Mouse (Mus musculus): Measurements from ENCODE around the gene Cnot6l.

- TF ChIP-seq CTCF (conservative IDR thresholded peaks at IDR 0.05; ENCODE audit: insufficient read depth, insufficient read length, low read depth, low read length) (no peak), POLR2A (IDR thresholded peaks at IDR 0.05; ENCODE audit: low read depth, low read length) (no peak)
Observed at GRCm38 (mm10) chr5:96201462-96202154, 37.6 kb upstream of the Cnot6l start.
